ENCODE assay signal across 11 mouse cellular contexts in genomic region chr13:60123174-60123587, GRCm38 (mm10). TPM values are rescaled to one million over a fixed set of nuclear protein-coding genes. Genes with fewer than 3 reads are reported as not detected.
A peak's percentile ranks its signal among the peaks of the same experiment; 100 is the strongest.
DNase-seq lines count a peak whose midpoint lies in the region; ATAC-seq lines count a peak whose summit lies in the region.
"Had no signal": no experiment of that assay in that cellular context is flagged by ENCODE, and none has a peak within 500 bp of the region (broad histone marks: within the 10 kb centered on the region; RNA-seq: fewer than 3 reads in every experiment).

No protein-coding gene starts in this region.

- H3K4me1 ChIP-seq in forebrain, embryonic 13.5 days: peaks cover 55% of the 10 kb centered on the region

- H3K27ac ChIP-seq in forebrain, embryonic 13.5 days: peak overlapping the region; percentile 80
- H3K27ac ChIP-seq: gastrocnemius, adult 2 months; midbrain, embryonic 13.5 days had no signal

- peak; percentile 31; the same call in 1 of the 2 replicates for ATAC-seq in forebrain, embryonic 13.5 days
- ATAC-seq: midbrain, embryonic 13.5 days had no signal

- DNase-seq in embryo, embryonic 10.5 days (ENCODE audit: low spot score): peak; percentile 67
- no peak for DNase-seq in embryo, embryonic 10 days (ENCODE audit: low spot score)
- peak; percentile 40 to 57 for DNase-seq in kidney, postnatal 4 days
- DNase-seq in kidney, adult 18-20 months: no peak
- peak; percentile 18 to 39 for DNase-seq in lung, postnatal 4 days
- DNase-seq in thymus, postnatal 14 days: no peak
- no peak for DNase-seq in right cerebral cortex, adult 18-20 months
- DNase-seq: gastrocnemius, adult 2 months; liver had no signal

- H3K27me3 ChIP-seq in forebrain, embryonic 13.5 days: peaks cover 15% of the 10 kb centered on the region

- peak overlapping the region; percentile 18; the same call in 1 of the 2 replicates for H3K4me3 ChIP-seq in forebrain, embryonic 13.5 days
- H3K4me3 ChIP-seq: gastrocnemius, adult 2 months; midbrain, embryonic 13.5 days had no signal

- peak overlapping the region; percentile 54 for H3K4me2 ChIP-seq in forebrain, embryonic 13.5 days
- H3K4me2 ChIP-seq: midbrain, embryonic 13.5 days had no signal

- H3K36me3 ChIP-seq in forebrain, embryonic 13.5 days (ENCODE audit: poor library complexity, severe bottlenecking): no peaks in the 10 kb centered on the region
- H3K36me3 ChIP-seq: midbrain, embryonic 13.5 days had no signal

- H3K9ac ChIP-seq in forebrain, embryonic 13.5 days: peak overlapping the region; percentile 21; the same call in 1 of the 2 replicates
- H3K9ac ChIP-seq: midbrain, embryonic 13.5 days had no signal

- H3K9me3 ChIP-seq in forebrain, embryonic 13.5 days (replicated peaks): no peaks in the 10 kb centered on the region
- H3K9me3 ChIP-seq: midbrain, embryonic 13.5 days had no signal

- WGBS in forebrain, embryonic 13.5 days: 55% methylated on average over 6 of the region's 6 CpGs

RNA-seq across cellular contexts. Expression of gene Gas1, which starts 54.0 kb away (rescaled TPM):
- 47.8 and 51.6 TPM in 2 replicates for polyA plus RNA-seq in forebrain, embryonic 13.5 days (2015; fragmentation: Nextera tagmentation; extraction: Ambion mirVana)

Comparison
In these comparisons a context has a peak if more than half of its experiments do, and no peak if none do; other contexts are left out.
1. DNase-seq: peak in embryo, embryonic 10.5 days (single experiment), kidney, postnatal 4 days (2 of 2) and lung, postnatal 4 days (2 of 2); none in embryo, embryonic 10 days (single experiment), kidney, adult 18-20 months (single experiment), thymus, postnatal 14 days (single experiment) and right cerebral cortex, adult 18-20 months (single experiment).